Mouse (Mus musculus) midbrain, embryonic 12.5 days (tissue): ENCODE measurements around the gene Nek4. TPM values are rescaled to one million over a fixed set of nuclear protein-coding genes. Genes with fewer than 3 reads are reported as not detected.

Experiments used
- ATAC-seq: fragments of 200-750 bp; cut with Nextera tagmentation; 2 replicates; pipeline ENCODE4 v1.8.0; 2017; ENCODE audit warnings: low read depth, moderate TSS enrichment, moderate library complexity; ENCODE audit not compliant: low FRiP score
- H3K27ac ChIP-seq: fragments of 300-500 bp; sonication (generic); replicated peaks from 2 replicates; pipeline ENCODE4 v1.5.1; 2016; ENCODE audit warnings: mild to moderate bottlenecking
- H3K27me3 ChIP-seq: fragments of 300-500 bp; sonication (generic); 2 replicates; pipeline ENCODE4 v1.6.1; 2016; ENCODE audit warnings: mild to moderate bottlenecking
- H3K36me3 ChIP-seq: fragments of 300-500 bp; sonication (generic); 2 replicates; pipeline ENCODE4 v1.6.1; 2016
- H3K4me1 ChIP-seq: fragments of 300-500 bp; sonication (generic); 2 replicates; pipeline ENCODE4 v1.6.1; 2016
- H3K4me2 ChIP-seq: fragments of 300-500 bp; sonication (generic); replicated peaks from 2 replicates; pipeline ENCODE4 v1.6.1; 2016; ENCODE audit warnings: mild to moderate bottlenecking, moderate library complexity
- H3K4me3 ChIP-seq: fragments of 300-500 bp; sonication (generic); 2 replicates; pipeline ENCODE4 v1.5.1; 2016; ENCODE audit warnings: mild to moderate bottlenecking
- H3K9ac ChIP-seq: fragments of 300-500 bp; sonication (generic); replicated peaks from 2 replicates; pipeline ENCODE4 v1.6.1; 2016; ENCODE audit warnings: mild to moderate bottlenecking, moderate library complexity
- H3K9me3 ChIP-seq: fragments of 300-500 bp; sonication (generic); 2 replicates; pipeline ENCODE4 v1.6.1; 2016; ENCODE audit warnings: mild to moderate bottlenecking
- WGBS: fragments of 180-500 bp; shearing (Covaris S2); methylation state at CpG from one replicate; pipeline ENCODE4 v1.1.7; 2016; 5-methylcytosine and 5-hydroxymethylcytosine counted together
- polyA plus RNA-seq: library from polyadenylated mRNA; unstranded; fragments of >200 nt; fragmentation: Nextera tagmentation; extraction: Ambion mirVana; gene quantifications from 2 replicates; pipeline ENCODE4 v1.2.1, GENCODE M21; 2016

Nek4 gene
- polyA plus RNA-seq, 1 experiment from 2014 or later: 22.6 TPM

DNA sequence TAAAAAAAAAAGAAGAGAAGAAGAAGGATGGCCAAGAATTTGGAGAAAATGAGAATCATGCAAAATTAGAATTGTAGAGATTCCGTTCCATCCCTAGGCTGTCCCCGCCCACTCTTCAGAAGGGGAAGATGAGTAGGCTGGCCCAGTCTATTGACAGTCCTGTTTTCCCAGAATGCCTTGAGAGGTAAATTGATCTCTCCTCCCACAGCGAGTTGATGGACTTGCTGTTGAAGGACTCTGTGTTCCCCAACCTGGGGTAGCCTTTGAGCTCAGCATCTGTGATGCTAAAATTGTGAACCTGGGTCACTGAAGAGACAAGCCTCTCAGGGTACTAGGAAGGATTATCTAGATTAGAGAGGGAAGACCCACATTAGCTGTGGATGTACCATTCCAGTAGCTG, 25.7 kb upstream of the Nek4 start:
- Histone ChIP-seq H3K27ac (no peak overlapping the region), H3K9me3 (no peaks in the 10 kb centered on the region), H3K4me2 (no peak overlapping the region), H3K27me3 (no peaks in the 10 kb centered on the region), H3K4me1 (no peaks in the 10 kb centered on the region), H3K9ac (no peak overlapping the region), H3K36me3 (no peaks in the 10 kb centered on the region), H3K4me3 (no peak overlapping the region)
- 98% methylated on average over 3 of the region's 3 CpGs for WGBS
- no peak for ATAC-seq

DNA sequence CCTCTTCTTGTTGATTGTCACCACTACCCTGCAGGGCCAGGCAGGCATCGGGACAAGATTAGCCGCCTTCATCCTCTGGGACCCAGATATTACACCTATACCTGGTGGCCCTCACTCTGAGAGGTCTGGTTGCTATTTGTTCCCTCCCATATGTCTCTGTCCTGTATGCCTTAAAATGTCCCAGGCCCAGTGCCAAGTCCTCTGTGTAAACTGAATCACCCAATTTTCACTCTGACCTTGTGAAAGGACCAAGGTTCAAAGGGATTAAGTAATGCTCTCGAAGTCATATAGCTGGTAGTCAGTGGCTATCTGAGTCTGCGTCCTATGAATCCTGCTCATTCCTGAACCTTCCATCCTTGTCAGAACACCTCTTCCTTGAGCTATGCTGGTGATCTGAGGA, 20.8 kb upstream of the Nek4 start:
- H3K4me3 ChIP-seq: no peak overlapping the region
- H3K4me2 ChIP-seq: no peak overlapping the region
- ATAC-seq: no peak
- WGBS: 86% methylated on average over 4 of the region's 4 CpGs
- H3K9me3 ChIP-seq: no peaks in the 10 kb centered on the region
- H3K36me3 ChIP-seq: no peaks in the 10 kb centered on the region
- H3K27ac ChIP-seq: no peak overlapping the region
- no peaks in the 10 kb centered on the region for H3K4me1 ChIP-seq
- no peak overlapping the region for H3K9ac ChIP-seq
- no peaks in the 10 kb centered on the region for H3K27me3 ChIP-seq

- Histone ChIP-seq H3K4me1 (no peaks in the 10 kb centered on the region), H3K4me3 (no peak overlapping the region), H3K27ac (no peak overlapping the region), H3K36me3 (no peaks in the 10 kb centered on the region), H3K9ac (no peak overlapping the region), H3K4me2 (no peak overlapping the region), H3K9me3 (no peaks in the 10 kb centered on the region), H3K27me3 (no peaks in the 10 kb centered on the region)
- no peak for ATAC-seq
- WGBS: 86% methylated on average over 9 of the region's 9 CpGs
Observed at GRCm38 (mm10) chr14:30933351-30933750, 17.8 kb upstream of the Nek4 start.

- 0 out of 2 replicates have a peak, but pooled peaks cover 4% of the 10 kb centered on the region for H3K27me3 ChIP-seq
- H3K4me3 ChIP-seq: no peak overlapping the region
- ATAC-seq: no peak
- H3K9me3 ChIP-seq: no peaks in the 10 kb centered on the region
- no peak overlapping the region for H3K4me2 ChIP-seq
- H3K9ac ChIP-seq: no peak overlapping the region
- WGBS: 88% methylated on average over 4 of the region's 4 CpGs
- H3K4me1 ChIP-seq: no peaks in the 10 kb centered on the region
- no peak overlapping the region for H3K27ac ChIP-seq
- H3K36me3 ChIP-seq: no peaks in the 10 kb centered on the region
Observed at GRCm38 (mm10) chr14:30942254-30942653, 8.9 kb upstream of the Nek4 start.

DNA sequence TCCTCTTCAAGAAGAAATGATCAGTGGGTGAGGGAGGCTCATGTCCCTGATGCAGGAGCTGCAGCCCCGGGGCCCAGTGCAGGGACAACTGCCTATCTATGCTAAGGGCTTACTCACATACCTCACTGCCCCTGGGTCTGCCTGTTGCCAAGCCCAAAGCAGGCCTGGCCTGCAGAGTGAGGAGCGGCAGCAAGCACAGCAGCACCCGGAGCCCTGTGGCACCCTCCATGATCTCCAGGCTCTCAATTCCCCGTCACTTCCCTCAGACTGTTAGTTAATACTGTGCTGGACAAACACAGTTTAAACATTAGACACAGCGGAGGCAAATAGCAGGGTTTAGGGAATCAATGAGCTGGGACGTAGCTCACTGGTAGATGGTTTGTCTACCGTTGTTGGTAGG, 8.1 kb upstream of the Nek4 start, which contains the start of gene Itih1:
Gene Itih1, minus strand, starts transcription at position 252 of the 400 bp plus-strand sequence.
- H3K4me1 ChIP-seq: no peaks in the 10 kb centered on the region
- H3K27me3 ChIP-seq: 0 out of 2 replicates have a peak, but pooled peaks cover 7% of the 10 kb centered on the region
- H3K27ac ChIP-seq: no peak within 1 kb of the TSS
- no peaks in the 10 kb centered on the region for H3K36me3 ChIP-seq
- H3K4me2 ChIP-seq: no peak within 1 kb of the TSS
- 94% methylated on average over 7 of the region's 7 CpGs for WGBS
- ATAC-seq: no peak
- H3K4me3 ChIP-seq: no peak within 1 kb of the TSS
- no peak within 1 kb of the TSS for H3K9ac ChIP-seq
- H3K9me3 ChIP-seq: no peaks in the 10 kb centered on the region

- Histone ChIP-seq H3K27me3 (peaks cover 10% of the 10 kb centered on the region; the same call in 1 of the 2 replicates), H3K27ac (no peak overlapping the region)
Observed at GRCm38 (mm10) chr14:30943860-30944674, 7.1 kb upstream of the Nek4 start.

DNA sequence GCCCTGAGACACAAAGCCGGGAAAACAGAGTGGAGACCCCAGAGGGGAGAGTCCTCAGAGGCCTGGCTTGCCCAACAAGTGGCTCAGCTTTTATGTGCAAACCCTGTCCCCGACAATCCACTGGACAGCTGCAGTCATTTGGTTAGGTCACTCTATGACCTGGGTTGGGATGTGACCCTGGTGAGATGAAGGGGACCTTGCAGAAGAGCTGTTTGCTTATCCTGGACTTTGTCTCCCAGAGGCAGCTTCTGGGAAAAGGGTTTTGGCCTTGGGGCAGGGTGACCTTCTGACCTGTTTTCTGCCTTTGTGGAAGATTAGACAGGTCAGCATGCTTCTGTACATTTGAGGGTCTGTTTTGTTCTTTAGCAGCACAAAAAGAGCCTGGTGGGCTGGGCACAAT, 6.4 kb upstream of the Nek4 start:
- Histone ChIP-seq H3K9ac (no peak overlapping the region), H3K27ac (no peak overlapping the region), H3K36me3 (no peaks in the 10 kb centered on the region), H3K4me3 (no peak overlapping the region), H3K4me2 (no peak overlapping the region), H3K9me3 (no peaks in the 10 kb centered on the region), H3K4me1 (no peaks in the 10 kb centered on the region), H3K27me3 (peaks cover 14% of the 10 kb centered on the region; the same call in 1 of the 2 replicates)
- 60% methylated on average over 2 of the region's 2 CpGs for WGBS
- ATAC-seq: no peak

More at GRCm38 (mm10) chr14:30943860-30944674, 7.1 kb upstream of the Nek4 start:
- no peak overlapping the region for H3K4me3 ChIP-seq
- H3K9ac ChIP-seq: no peak overlapping the region
- WGBS: 68% methylated on average over 11 of the region's 11 CpGs
- H3K36me3 ChIP-seq: no peaks in the 10 kb centered on the region
- H3K9me3 ChIP-seq: no peaks in the 10 kb centered on the region
- ATAC-seq: no peak
- H3K4me2 ChIP-seq: no peak overlapping the region
- H3K4me1 ChIP-seq: no peaks in the 10 kb centered on the region

DNA sequence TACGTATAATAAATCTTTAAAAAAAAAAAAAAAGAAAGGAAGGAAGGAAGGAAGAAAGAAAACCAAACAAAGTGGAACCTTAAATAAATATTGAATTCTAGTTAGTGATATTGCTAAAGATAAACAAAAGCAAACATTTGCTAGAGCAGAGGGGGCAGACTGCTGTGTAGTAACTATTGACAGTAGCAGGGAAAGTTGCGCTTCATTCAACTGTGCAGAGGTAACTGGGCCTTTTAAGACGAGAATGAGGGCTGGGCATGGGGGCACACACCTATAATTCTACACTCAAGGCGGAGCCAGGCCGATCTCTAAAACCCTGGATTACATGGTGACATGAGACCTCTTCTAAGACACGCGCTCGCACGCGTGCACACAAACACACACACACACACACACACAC, 1.2 kb upstream of the Nek4 start:
- Histone ChIP-seq H3K4me2 (no peak overlapping the region), H3K36me3 (peaks cover 3% of the 10 kb centered on the region; the same call in 1 of the 2 replicates), H3K27ac (no peak overlapping the region), H3K27me3 (peaks cover 14% of the 10 kb centered on the region; the same call in 1 of the 2 replicates), H3K9ac (no peak overlapping the region), H3K9me3 (no peaks in the 10 kb centered on the region), H3K4me1 (peaks cover 7% of the 10 kb centered on the region), H3K4me3 (no peak overlapping the region)
- ATAC-seq: no peak
- 93% methylated on average over 10 of the region's 10 CpGs for WGBS

DNA sequence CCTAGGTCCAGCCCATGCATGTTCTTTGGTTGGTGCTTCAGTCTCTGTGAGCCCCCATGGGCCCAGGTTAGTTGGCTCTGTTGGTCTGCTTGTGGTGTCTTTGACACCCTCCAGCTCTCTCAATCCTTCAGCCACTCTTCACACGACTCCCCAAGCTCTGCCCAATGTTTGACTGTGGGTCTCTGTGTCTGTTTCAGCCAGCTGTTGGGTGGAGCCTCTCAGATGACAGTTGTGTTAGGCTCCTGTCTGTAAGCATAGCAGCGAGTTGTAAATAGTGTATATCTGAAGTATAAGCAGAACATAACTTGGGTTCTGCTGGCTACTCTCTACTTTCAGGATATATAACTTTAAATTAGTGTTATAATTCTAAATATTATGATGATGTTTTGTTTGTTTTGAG, 7.3 kb downstream of the Nek4 start:
- Histone ChIP-seq H3K9ac (no peak overlapping the region), H3K4me2 (no peak overlapping the region), H3K9me3 (no peaks in the 10 kb centered on the region), H3K27ac (no peak overlapping the region), H3K27me3 (no peaks in the 10 kb centered on the region), H3K4me3 (no peak overlapping the region), H3K4me1 (no peaks in the 10 kb centered on the region), H3K36me3 (peaks cover 22% of the 10 kb centered on the region)
- no peak for ATAC-seq
- WGBS: 82% methylated on average over 2 of the region's 2 CpGs

DNA sequence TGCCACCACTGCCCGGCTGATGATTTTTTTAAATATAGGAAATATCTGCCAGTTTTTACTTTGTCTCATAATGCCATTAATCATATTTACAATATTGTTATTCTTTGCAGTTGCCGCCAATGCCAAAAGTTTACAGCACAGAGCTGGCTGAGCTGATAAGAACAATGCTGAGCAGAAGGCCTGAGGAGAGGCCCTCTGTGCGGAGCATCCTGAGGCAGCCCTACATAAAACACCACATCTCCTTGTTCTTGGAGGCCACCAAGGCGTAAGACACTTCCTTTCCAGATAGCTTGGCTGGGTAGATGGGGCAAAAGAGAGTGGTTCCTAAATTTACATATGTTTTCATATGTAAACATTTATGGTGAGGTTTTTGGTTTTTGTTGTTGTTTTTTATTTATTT, 7.9 kb downstream of the Nek4 start:
- Histone ChIP-seq H3K4me3 (no peak overlapping the region), H3K4me2 (no peak overlapping the region), H3K36me3 (peaks cover 27% of the 10 kb centered on the region), H3K4me1 (no peaks in the 10 kb centered on the region), H3K9ac (no peak overlapping the region), H3K9me3 (no peaks in the 10 kb centered on the region), H3K27ac (no peak overlapping the region), H3K27me3 (no peaks in the 10 kb centered on the region)
- ATAC-seq: no peak
- 96% methylated on average over 4 of the region's 4 CpGs for WGBS

DNA sequence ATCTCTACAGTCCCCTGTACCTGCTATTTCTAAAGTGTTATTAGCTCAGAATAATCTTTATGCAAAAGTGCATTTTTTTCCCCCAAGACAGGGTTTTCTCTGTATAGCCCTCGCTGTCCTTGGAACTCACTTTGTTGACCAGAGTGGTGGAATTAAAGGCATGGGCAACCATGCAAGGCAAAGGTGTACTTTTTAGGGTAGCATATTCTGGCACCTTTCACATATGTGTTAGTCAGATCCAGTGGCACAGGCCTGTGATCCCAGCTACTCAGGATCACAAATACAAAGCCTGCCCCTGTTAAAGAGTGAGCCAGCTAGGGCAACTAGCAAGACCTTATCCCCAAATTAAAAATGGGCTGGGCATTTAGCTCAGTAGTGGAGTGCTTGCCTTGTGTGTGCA, 9.2 kb downstream of the Nek4 start:
- H3K4me2 ChIP-seq: no peak overlapping the region
- no peak overlapping the region for H3K27ac ChIP-seq
- H3K9me3 ChIP-seq: no peaks in the 10 kb centered on the region
- no peak overlapping the region for H3K9ac ChIP-seq
- 83% methylated on average over 1 of the region's 1 CpGs for WGBS
- ATAC-seq: no peak
- H3K4me1 ChIP-seq: no peaks in the 10 kb centered on the region
- H3K27me3 ChIP-seq: no peaks in the 10 kb centered on the region
- no peak overlapping the region for H3K4me3 ChIP-seq
- H3K36me3 ChIP-seq: peaks cover 24% of the 10 kb centered on the region

DNA sequence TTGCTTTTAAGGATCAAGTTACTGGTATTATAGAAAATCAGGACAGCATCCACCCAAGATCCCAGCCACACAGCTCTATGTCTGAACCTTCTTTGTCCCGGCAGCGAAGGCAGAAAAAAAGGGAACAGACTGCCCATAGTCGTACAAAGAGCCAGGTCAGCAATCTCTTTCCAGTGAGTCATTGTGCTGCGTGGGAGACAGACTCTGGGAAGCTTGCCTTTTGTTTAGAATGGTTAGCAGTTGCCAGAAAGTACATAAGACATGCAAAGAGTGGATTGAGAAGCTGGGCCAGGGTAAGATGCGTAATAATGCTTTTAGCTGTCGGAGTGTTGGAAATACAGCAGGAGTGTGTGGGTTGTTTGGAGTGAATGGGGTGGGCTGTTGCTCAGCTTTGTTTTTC, 23.0 kb downstream of the Nek4 start:
- H3K4me2 ChIP-seq: no peak overlapping the region
- H3K4me3 ChIP-seq: no peak overlapping the region
- no peaks in the 10 kb centered on the region for H3K4me1 ChIP-seq
- no peaks in the 10 kb centered on the region for H3K9me3 ChIP-seq
- ATAC-seq: no peak; the same call in 1 of the 2 replicates
- no peaks in the 10 kb centered on the region for H3K27me3 ChIP-seq
- peak overlapping the region; percentile 60 for H3K27ac ChIP-seq
- WGBS: 55% methylated on average over 6 of the region's 6 CpGs
- no peak overlapping the region for H3K9ac ChIP-seq
- peaks cover 56% of the 10 kb centered on the region for H3K36me3 ChIP-seq
